Mouse (Mus musculus) brain, embryonic 14.5 days (tissue): ENCODE data around the gene Sipa1l2. TPM values are rescaled to one million over a fixed set of nuclear protein-coding genes. Genes with fewer than 3 reads are reported as not detected.
A peak's percentile ranks its signal among the peaks of the same experiment; 100 is the strongest.

Experiments used
- DNase-seq: peaks from one replicate; pipeline ENCODE4 v3.0.0-alpha.2; 2011; ENCODE audit warnings: low read depth
- CTCF ChIP-seq: fragments of 200-500 bp; IDR thresholded peaks from 2 replicates; pipeline ENCODE4 v1.5.1; 2012; ENCODE audit warnings: inconsistent platforms, mild to moderate bottlenecking, moderate library complexity, borderline replicate concordance; ENCODE audit not compliant: insufficient read depth, insufficient read length; ENCODE audit errors: extremely low read depth
- POLR2A ChIP-seq: fragments of 200-500 bp; IDR thresholded peaks from 2 replicates; pipeline ENCODE4 v1.6.1; 2012; ENCODE audit warnings: mild to moderate bottlenecking, inconsistent platforms, borderline replicate concordance; ENCODE audit not compliant: poor library complexity, insufficient read depth, insufficient read length, severe bottlenecking; ENCODE audit errors: extremely low read depth
- polyA plus RNA-seq: library from polyadenylated mRNA; depleted of rRNA; stranded (reverse); fragments of >200 nt; gene quantifications from 2 replicates; pipeline ENCODE4 v1.2.3, GENCODE M21; 2012; rRNA removed

Sipa1l2 gene
- polyA plus RNA-seq, result 45.4 and 52.0 TPM in 2 replicates

- peak; percentile 98 for DNase-seq
- TF ChIP-seq POLR2A (peak; percentile 94), CTCF (no peak)
Observed at GRCm38 (mm10) chr8:125569533-125570365, at the start of gene Sipa1l2. Gene Sipa1l2 (minus strand): TSS chr8:125569808.

DNA sequence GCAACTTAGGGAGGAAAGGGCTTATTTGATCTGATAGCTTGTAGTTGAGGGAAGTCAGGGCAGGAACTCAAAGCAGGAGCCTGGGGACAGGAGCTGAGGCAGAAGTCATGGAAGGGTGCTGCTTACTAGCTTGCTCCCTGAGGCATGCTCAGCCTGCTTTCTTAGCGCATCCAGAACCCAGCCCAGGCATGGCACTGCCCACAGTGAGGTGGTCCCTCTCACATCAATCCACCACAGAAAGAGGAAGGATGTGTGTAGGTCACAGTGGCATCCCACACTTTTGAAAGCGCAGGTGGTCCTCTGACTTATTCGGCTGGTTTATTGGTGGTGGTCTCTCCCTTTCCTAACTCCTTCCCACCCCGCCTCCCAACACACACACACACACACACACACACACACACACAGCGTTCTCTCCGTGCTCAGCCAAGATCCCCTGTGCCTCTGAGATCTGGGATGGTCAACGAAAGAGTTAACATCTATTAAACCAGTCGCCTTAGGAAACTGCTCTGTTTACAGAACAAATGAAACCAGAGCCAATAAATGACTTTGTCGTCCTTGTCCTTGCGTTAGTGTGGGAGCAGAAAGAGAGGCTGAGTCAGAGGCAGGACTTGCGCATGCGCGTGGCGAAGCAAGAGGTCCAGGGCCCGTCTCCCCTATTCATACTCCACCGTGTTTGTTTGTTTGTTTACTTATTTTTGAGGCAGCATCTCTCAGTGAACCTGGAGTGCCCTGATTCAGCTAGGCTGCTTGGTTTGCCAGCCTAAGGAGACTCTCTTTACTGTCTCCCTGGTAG is 49.1 kb upstream of the Sipa1l2 start:
- no peak for TF ChIP-seq POLR2A
- no peak for TF ChIP-seq CTCF
- no peak for DNase-seq

DNA sequence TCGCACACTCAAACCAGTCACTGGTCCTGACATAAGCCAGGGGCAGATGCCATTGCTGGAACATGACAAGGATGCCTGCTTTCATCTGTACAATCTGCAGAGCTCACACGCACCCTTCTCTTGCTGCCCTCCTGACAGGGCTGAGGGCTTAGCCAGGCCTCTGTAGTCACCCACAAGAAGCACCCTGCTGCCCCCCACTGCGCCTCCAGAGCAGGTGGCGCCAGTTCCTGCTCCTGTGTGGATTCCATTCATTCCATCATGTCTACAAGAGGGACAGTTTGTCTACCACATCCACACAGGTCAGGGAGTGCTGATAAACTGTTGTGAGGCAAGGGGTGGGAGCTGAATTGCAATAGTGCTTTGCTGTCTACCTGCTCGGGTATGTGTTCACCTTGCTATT is 47.3 kb upstream of the Sipa1l2 start:
- no peak for DNase-seq
- TF ChIP-seq POLR2A (no peak), CTCF (no peak)

- DNase-seq, result no peak
- TF ChIP-seq POLR2A (no peak), CTCF (no peak)
Observed at GRCm38 (mm10) chr8:125616039-125616438, 46.4 kb upstream of the Sipa1l2 start.

- TF ChIP-seq POLR2A (no peak), CTCF (no peak)
- DNase-seq, result no peak
Observed at GRCm38 (mm10) chr8:125613552-125613951, 43.9 kb upstream of the Sipa1l2 start.

DNA sequence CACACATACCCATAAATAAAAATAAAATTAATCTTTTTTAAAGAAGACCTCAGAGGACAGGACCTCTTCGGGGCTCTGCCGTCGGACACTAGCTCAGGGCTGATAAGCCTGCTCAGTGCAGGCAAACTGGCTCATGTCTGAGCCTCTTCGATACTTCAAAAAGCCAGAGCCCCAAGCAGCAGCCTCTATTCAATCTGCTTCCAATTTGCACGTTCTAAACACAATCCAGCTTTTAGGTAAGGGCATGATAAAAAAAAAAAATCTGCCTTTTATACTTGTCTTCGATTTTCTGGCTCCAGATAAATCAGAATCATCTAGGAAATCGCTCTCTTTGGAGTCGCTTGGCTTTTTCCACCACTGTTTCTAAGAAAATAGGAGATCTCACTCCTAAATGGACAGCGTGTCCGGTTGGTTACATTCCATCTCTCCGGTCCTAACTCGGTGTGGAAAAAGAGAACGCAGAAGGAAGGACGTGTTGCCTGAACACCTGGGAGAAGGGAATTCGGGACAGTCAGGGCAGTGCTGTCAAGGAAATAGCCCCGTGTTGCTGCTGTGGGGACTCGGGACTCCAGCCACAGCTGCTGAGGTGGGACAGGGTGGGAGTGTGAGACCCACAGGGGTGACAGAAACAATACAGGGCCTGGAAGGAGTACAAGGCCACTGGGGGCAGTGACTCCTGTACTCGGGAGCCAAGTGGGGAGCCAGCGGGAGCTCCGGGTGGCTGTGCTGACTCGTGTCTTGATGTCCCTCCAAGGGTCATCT is 42.4 kb upstream of the Sipa1l2 start:
- DNase-seq, result no peak
- no peak for TF ChIP-seq CTCF
- TF ChIP-seq POLR2A, result no peak

GRCm38 (mm10) chr8:125611024-125611798 is 41.6 kb upstream of the Sipa1l2 start:
- peak; percentile 82 for DNase-seq
- TF ChIP-seq POLR2A (no peak), CTCF (no peak)

DNA sequence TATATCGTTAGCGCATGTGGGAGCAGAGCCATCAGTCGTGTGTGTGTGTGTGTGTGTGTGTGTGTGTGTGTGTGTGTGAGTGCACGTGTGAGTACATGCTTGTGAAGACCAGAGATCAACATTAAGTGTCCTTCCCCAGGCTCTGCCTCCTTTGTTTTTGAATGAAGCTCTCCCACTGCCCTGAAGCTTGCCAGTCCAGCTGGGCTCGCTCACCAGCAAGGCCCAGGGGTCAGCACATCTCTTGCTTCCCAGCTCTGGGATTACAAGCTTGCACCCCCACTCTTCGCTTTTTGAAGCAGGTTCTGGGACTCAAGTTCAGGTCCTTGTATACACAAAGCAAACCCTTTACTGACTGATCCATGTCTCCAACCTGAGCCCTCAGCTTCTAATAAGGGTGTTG is 40.1 kb upstream of the Sipa1l2 start:
- no peak for TF ChIP-seq CTCF
- TF ChIP-seq POLR2A, result no peak
- DNase-seq, result no peak

DNA sequence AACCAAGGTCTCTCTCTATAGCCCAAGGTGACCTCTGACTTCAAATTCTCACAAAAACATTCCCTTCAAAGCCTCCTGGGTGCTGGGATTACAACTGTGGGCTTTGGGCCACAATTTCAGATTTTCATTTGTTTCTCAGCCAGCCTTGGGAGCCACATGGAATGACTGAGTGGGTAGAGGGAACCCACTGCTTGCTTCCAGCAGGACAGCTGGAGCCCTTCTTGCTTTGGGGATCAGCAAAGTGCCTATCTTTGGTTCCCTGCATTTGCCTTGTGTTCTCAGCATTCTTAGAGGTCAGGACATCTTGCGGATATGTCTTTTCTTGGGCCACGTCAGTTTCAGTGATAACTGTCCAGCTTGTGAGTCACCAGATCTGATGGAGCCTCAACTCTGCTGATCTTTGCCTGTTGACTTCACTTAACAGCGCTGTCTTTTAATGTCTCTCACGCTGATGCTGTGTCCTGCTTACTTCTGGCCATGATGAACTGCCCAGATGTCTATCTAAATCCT is 38.2 kb upstream of the Sipa1l2 start:
- DNase-seq, result no peak
- TF ChIP-seq POLR2A, result no peak

DNA sequence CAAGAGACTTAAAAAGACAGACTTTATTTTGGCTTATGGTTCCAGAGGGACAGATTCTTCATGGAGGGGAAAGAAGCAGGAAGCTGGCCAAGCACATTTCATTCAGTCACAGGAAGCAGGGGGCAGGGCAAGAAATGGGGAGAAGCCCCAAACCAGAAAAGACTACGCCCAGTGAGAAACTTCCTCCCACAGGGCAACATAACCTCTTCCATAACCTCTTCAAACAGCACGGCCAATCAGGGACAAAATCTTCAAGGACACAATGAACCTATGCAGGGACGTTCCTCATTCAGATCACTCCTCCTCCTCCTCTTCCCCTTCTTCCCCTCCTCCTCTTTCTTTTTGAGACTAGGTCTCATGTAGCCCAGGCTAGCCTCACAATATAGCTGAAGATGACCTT is 37.3 kb upstream of the Sipa1l2 start:
- DNase-seq, result no peak
- TF ChIP-seq POLR2A (no peak), CTCF (no peak)

DNA sequence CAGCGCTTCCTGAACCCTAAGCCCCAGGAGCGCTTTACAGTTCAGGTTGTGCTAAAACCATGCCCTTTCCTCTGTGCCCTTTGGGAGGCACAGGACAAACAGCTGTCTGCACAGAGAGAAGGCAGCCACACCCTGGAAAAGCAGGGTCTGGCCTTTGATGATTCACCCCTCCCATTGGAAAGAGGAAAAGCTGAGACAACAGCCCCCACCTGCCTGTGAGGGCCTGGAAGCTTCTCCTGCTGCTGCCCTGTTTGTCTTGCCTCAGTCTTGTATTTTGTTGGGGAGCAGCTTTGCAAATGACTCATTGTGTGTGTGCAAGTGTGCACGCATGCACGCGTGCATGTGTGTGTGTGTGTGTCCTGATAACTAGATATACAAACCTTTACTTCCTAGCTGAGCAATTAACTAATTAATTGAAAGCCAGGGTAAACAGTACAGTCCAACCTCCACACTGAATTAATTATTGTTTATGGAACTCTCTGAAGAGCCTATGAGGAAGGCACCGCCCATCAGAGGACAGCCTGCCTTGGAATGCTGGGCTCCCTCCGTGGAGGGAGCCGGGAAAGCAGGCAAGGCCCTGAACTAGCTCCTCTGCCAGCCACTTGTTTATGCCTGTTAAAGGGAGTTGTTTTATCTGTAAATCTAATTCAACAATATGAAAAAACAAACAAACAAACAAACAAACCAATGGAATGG is 35.4 kb upstream of the Sipa1l2 start:
- TF ChIP-seq CTCF, result no peak
- TF ChIP-seq POLR2A, result no peak
- no peak for DNase-seq
